Mouse (Mus musculus): ENCODE data around the gene Fzr1. TPM values are rescaled to one million over a fixed set of nuclear protein-coding genes. Genes with fewer than 3 reads are reported as not detected.

Fzr1 gene
- polyA plus RNA-seq, 1 experiment from 2014 or later: 127 TPM

GRCm38 (mm10) chr10:81389801-81390677 is 11.7 kb upstream of the Fzr1 start:
- Histone ChIP-seq H3K4me2 (no peak overlapping the region), H3K9ac (no peak overlapping the region), H3K27me3 (no peaks in the 10 kb centered on the region; the same call in 1 of the 2 replicates), H3K36me3 (replicated peaks) (peaks cover 29% of the 10 kb centered on the region), H3K4me1 (replicated peaks) (peaks cover 66% of the 10 kb centered on the region), H3K4me3 (replicated peaks) (no peak overlapping the region), H3K27ac (replicated peaks) (peak overlapping the region; percentile 61), H3K9me3 (replicated peaks) (no peaks in the 10 kb centered on the region)
- ATAC-seq (ENCODE audit: insufficient read depth): no peak
- 53% methylated on average over 23 of the region's 23 CpGs for WGBS (ENCODE audit: insufficient replicate concordance)

GRCm38 (mm10) chr10:81389373-81389772 is 11.1 kb upstream of the Fzr1 start:
- H3K27ac ChIP-seq (replicated peaks): peak overlapping the region; percentile 61
- 65% methylated on average over 3 of the region's 3 CpGs for WGBS (ENCODE audit: insufficient replicate concordance)

DNA sequence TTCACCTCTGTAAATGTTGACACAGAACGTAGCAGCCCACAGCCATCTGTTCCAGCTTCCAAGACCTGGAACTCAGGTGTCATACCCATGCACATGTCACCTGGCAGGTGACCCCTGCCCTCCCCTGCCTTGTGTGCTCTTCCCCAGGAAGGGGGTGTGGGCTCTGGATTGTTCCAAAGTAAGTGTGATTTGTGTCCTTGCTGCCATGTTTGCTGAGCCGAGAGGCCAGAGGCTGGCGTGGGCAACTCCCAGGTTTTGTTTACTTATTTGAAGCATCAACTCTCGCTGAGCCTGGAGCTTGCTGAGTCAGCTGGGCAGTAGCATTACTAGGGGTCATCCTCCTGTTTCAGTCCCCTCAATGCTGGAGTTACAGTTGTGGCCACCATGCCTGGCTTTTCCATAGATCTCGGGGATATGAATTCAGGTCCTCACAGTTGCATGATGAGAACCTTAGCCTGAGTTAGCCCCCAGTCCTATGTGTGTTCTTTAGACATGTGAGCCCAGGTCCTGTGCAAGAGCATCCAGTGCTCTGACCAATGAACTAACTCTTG is 10.3 kb upstream of the Fzr1 start, which contains the start of gene Gm48552:
Gene Gm48552, plus strand, starts transcription at position 501 of the 551 bp plus-strand sequence.
- Histone ChIP-seq H3K9ac (no peak within 1 kb of the TSS), H3K4me2 (no peak within 1 kb of the TSS), H3K27ac (replicated peaks) (peak within 1 kb of the TSS; percentile 61), H3K4me3 (replicated peaks) (no peak within 1 kb of the TSS), H3K36me3 (replicated peaks) (peaks cover 29% of the 10 kb centered on the region), H3K4me1 (replicated peaks) (peaks cover 70% of the 10 kb centered on the region), H3K9me3 (replicated peaks) (no peaks in the 10 kb centered on the region), H3K27me3 (no peaks in the 10 kb centered on the region; the same call in 1 of the 2 replicates)
- whole genome bisulfite sequencing (ENCODE audit: insufficient replicate concordance): 54% methylated on average over 5 of the region's 5 CpGs
- ATAC-seq (ENCODE audit: insufficient read depth): no peak

More at GRCm38 (mm10) chr10:81389373-81389772, 11.1 kb upstream of the Fzr1 start:
- no peak overlapping the region for H3K9ac ChIP-seq
- H3K36me3 ChIP-seq (replicated peaks): peaks cover 29% of the 10 kb centered on the region
- peaks cover 72% of the 10 kb centered on the region for H3K4me1 ChIP-seq (replicated peaks)
- H3K4me2 ChIP-seq: no peak overlapping the region
- no peak for ATAC-seq (ENCODE audit: insufficient read depth)
- H3K27me3 ChIP-seq: no peaks in the 10 kb centered on the region; the same call in 1 of the 2 replicates
- no peaks in the 10 kb centered on the region for H3K9me3 ChIP-seq (replicated peaks)
- no peak overlapping the region for H3K4me3 ChIP-seq (replicated peaks)

GRCm38 (mm10) chr10:81387716-81388115 is 9.4 kb upstream of the Fzr1 start:
- no peaks in the 10 kb centered on the region for H3K9me3 ChIP-seq (replicated peaks)
- no peaks in the 10 kb centered on the region for H3K27me3 ChIP-seq
- H3K36me3 ChIP-seq (replicated peaks): peaks cover 29% of the 10 kb centered on the region
- 0 out of 2 replicates have a peak overlapping the region, but pooled peaks have one; percentile 6 for H3K27ac ChIP-seq (replicated peaks)
- peaks cover 69% of the 10 kb centered on the region for H3K4me1 ChIP-seq (replicated peaks)
- no peak overlapping the region for H3K9ac ChIP-seq
- no peak overlapping the region for H3K4me2 ChIP-seq
- 89% methylated on average over 20 of the region's 20 CpGs for WGBS (ENCODE audit: insufficient replicate concordance)
- no peak overlapping the region for H3K4me3 ChIP-seq (replicated peaks)
- no peak for ATAC-seq (ENCODE audit: insufficient read depth)

DNA sequence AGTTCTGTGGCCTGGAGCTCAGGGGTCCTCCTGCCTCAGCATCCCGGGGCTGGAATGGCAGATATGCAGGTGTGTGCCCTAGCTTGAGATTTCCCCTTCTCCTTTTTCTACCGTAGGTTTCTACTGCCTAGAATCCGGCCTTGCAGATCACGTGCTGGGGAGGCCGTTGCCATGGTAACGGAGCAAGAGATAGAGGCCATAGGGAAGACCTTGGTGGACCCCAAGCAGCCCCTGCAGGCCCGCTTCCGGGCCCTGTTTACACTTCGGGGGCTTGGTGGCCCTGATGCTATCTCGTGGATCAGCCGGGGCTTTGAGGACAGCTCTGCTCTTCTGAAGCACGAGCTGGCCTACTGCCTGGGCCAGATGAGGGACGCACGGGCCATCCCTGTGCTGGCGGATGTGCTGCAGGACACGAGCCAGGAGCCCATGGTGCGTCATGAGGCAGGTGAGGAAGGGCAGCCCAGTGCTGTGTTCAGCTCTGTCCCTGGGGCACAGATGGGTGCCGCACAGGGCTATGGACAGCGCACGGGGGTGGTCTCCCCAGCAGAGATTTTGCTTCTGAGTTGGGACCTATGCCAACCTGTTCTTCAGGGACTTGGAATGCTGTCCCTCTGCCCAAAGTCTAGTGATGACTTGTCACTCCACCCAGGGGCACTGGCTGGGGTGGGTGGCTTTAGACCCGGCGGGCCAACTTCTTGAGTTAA is 7.4 kb upstream of the Fzr1 start:
- WGBS (ENCODE audit: insufficient replicate concordance): 67% methylated on average over 22 of the region's 22 CpGs
- H3K27me3 ChIP-seq: no peaks in the 10 kb centered on the region
- H3K9ac ChIP-seq: 0 out of 2 replicates have a peak overlapping the region, but pooled peaks have one; percentile 75
- peaks cover 29% of the 10 kb centered on the region for H3K36me3 ChIP-seq (replicated peaks)
- peaks cover 81% of the 10 kb centered on the region for H3K4me1 ChIP-seq (replicated peaks)
- peak overlapping the region; percentile 99; the same call in 1 of the 2 replicates for H3K27ac ChIP-seq (replicated peaks)
- H3K9me3 ChIP-seq (replicated peaks): no peaks in the 10 kb centered on the region
- peak overlapping the region; percentile 91 for H3K4me2 ChIP-seq
- H3K4me3 ChIP-seq (replicated peaks): peak overlapping the region; percentile 76
- ATAC-seq (ENCODE audit: insufficient read depth): no peak

- Histone ChIP-seq H3K9ac (peak overlapping the region; percentile 75), H3K9me3 (replicated peaks) (no peaks in the 10 kb centered on the region), H3K4me3 (replicated peaks) (peak overlapping the region; percentile 76), H3K36me3 (replicated peaks) (peaks cover 29% of the 10 kb centered on the region), H3K27me3 (no peaks in the 10 kb centered on the region), H3K4me1 (replicated peaks) (peaks cover 83% of the 10 kb centered on the region), H3K27ac (replicated peaks) (peak overlapping the region; percentile 99), H3K4me2 (peak overlapping the region; percentile 91)
- no peak for ATAC-seq (ENCODE audit: insufficient read depth)
- under 1% methylated on average over 19 of the region's 19 CpGs for WGBS (ENCODE audit: insufficient replicate concordance)
Observed at GRCm38 (mm10) chr10:81384605-81384982, 6.3 kb upstream of the Fzr1 start.

- peaks cover 82% of the 10 kb centered on the region for H3K4me1 ChIP-seq (replicated peaks)
- peak; percentile 73 for ATAC-seq (ENCODE audit: insufficient read depth)
- H3K27me3 ChIP-seq: no peaks in the 10 kb centered on the region
- peak within 1 kb of the TSS; percentile 76 for H3K4me3 ChIP-seq (replicated peaks)
- peak within 1 kb of the TSS; percentile 75 for H3K9ac ChIP-seq
- H3K4me2 ChIP-seq: peak within 1 kb of the TSS; percentile 91
- 7% methylated on average over 54 of the region's 54 CpGs for WGBS (ENCODE audit: insufficient replicate concordance)
- H3K9me3 ChIP-seq (replicated peaks): no peaks in the 10 kb centered on the region
- H3K27ac ChIP-seq (replicated peaks): peak within 1 kb of the TSS; percentile 99
- peaks cover 29% of the 10 kb centered on the region for H3K36me3 ChIP-seq (replicated peaks)
Observed at GRCm38 (mm10) chr10:81383802-81384604, 5.7 kb upstream of the Fzr1 start, which contains the start of the genes Dohh and Gm48551. Gene Dohh, plus strand, starts transcription at chr10:81384428. Gene Gm48551, plus strand, starts transcription at chr10:81384466.

GRCm38 (mm10) chr10:81382039-81382438 is 3.7 kb upstream of the Fzr1 start:
- H3K9me3 ChIP-seq (replicated peaks): no peaks in the 10 kb centered on the region
- H3K4me1 ChIP-seq (replicated peaks): peaks cover 74% of the 10 kb centered on the region
- H3K4me2 ChIP-seq: peak overlapping the region; percentile 55
- peak overlapping the region; percentile 99 for H3K27ac ChIP-seq (replicated peaks)
- ATAC-seq (ENCODE audit: insufficient read depth): peak; percentile 78
- WGBS (ENCODE audit: insufficient replicate concordance): 10% methylated on average over 5 of the region's 5 CpGs
- H3K9ac ChIP-seq: peak overlapping the region; percentile 55
- no peaks in the 10 kb centered on the region for H3K27me3 ChIP-seq
- 0 out of 2 replicates have a peak overlapping the region, but pooled peaks have one; percentile 19 for H3K4me3 ChIP-seq (replicated peaks)
- H3K36me3 ChIP-seq (replicated peaks): peaks cover 13% of the 10 kb centered on the region

- ATAC-seq (ENCODE audit: insufficient read depth): no peak
- Histone ChIP-seq H3K4me3 (replicated peaks) (peak overlapping the region; percentile 76), H3K27ac (replicated peaks) (peak overlapping the region; percentile 99), H3K9me3 (replicated peaks) (no peaks in the 10 kb centered on the region), H3K4me2 (peak overlapping the region; percentile 77), H3K9ac (peak overlapping the region; percentile 68), H3K36me3 (replicated peaks) (peaks cover 16% of the 10 kb centered on the region), H3K4me1 (replicated peaks) (peaks cover 76% of the 10 kb centered on the region), H3K27me3 (no peaks in the 10 kb centered on the region)
- 43% methylated on average over 6 of the region's 6 CpGs for WGBS (ENCODE audit: insufficient replicate concordance)
Observed at GRCm38 (mm10) chr10:81379809-81380378, 1.6 kb upstream of the Fzr1 start.

- 55% methylated on average over 3 of the region's 3 CpGs for WGBS (ENCODE audit: insufficient replicate concordance)
- no peak for ATAC-seq (ENCODE audit: insufficient read depth)
- Histone ChIP-seq H3K36me3 (replicated peaks) (peaks cover 23% of the 10 kb centered on the region), H3K9me3 (replicated peaks) (no peaks in the 10 kb centered on the region), H3K9ac (peak overlapping the region; percentile 68), H3K27me3 (no peaks in the 10 kb centered on the region), H3K27ac (replicated peaks) (peak overlapping the region; percentile 99), H3K4me1 (replicated peaks) (peaks cover 78% of the 10 kb centered on the region), H3K4me2 (peak overlapping the region; percentile 77), H3K4me3 (replicated peaks) (peak overlapping the region; percentile 76)
Observed at GRCm38 (mm10) chr10:81379183-81379553, 852 bp upstream of the Fzr1 start.

All from liver, embryonic 15.5 days (tissue).